Mouse (Mus musculus): Measurements from ENCODE around the gene Spata6.

The Spata6 gene

GRCm38 (mm10) chr4:111719776-111720661 lies at the start of gene Spata6:
Spata6 (plus strand) TSS chr4:111719984.
- DNase-seq, result peak; percentile 2

- DNase-seq, result no peak
Measured at GRCm38 (mm10) chr4:111670566-111671421, 49.0 kb upstream of the Spata6 start.

- no peak for DNase-seq
Measured at GRCm38 (mm10) chr4:111671440-111671839, 48.3 kb upstream of the Spata6 start.

GRCm38 (mm10) chr4:111673904-111674303 lies 45.9 kb upstream of the Spata6 start:
- DNase-seq, result no peak

- no peak for DNase-seq
Measured at GRCm38 (mm10) chr4:111681926-111682325, 37.9 kb upstream of the Spata6 start.

- no peak for DNase-seq
Measured at GRCm38 (mm10) chr4:111682793-111683192, 37.0 kb upstream of the Spata6 start.

- DNase-seq, result no peak
Measured at GRCm38 (mm10) chr4:111683843-111684242, 35.9 kb upstream of the Spata6 start.

GRCm38 (mm10) chr4:111685951-111686350 lies 33.8 kb upstream of the Spata6 start:
- DNase-seq, result no peak

- no peak for DNase-seq
Measured at GRCm38 (mm10) chr4:111686951-111687350, 32.8 kb upstream of the Spata6 start.

- peak; percentile 25 for DNase-seq
Measured at GRCm38 (mm10) chr4:111687613-111688012, 32.2 kb upstream of the Spata6 start.

GRCm38 (mm10) chr4:111691057-111691543 lies 28.7 kb upstream of the Spata6 start:
- DNase-seq, result no peak

- DNase-seq, result no peak
Measured at GRCm38 (mm10) chr4:111701381-111701780, 18.4 kb upstream of the Spata6 start.

GRCm38 (mm10) chr4:111704126-111704525 lies 15.7 kb upstream of the Spata6 start:
- no peak for DNase-seq

- no peak for DNase-seq
Measured at GRCm38 (mm10) chr4:111704975-111705374, 14.8 kb upstream of the Spata6 start.

- no peak for DNase-seq
Measured at GRCm38 (mm10) chr4:111719296-111719695, 488 bp upstream of the Spata6 start.

- no peak for DNase-seq
Measured at GRCm38 (mm10) chr4:111720662-111721003, 849 bp downstream of the Spata6 start.

- DNase-seq, result no peak
Measured at GRCm38 (mm10) chr4:111721121-111721840, 1.5 kb downstream of the Spata6 start.

GRCm38 (mm10) chr4:111737551-111737950 lies 17.8 kb downstream of the Spata6 start:
- DNase-seq, result no peak

GRCm38 (mm10) chr4:111780533-111780932 lies 60.7 kb downstream of the Spata6 start:
- no peak for DNase-seq

- DNase-seq, result no peak
Measured at GRCm38 (mm10) chr4:111799892-111800291, 80.1 kb downstream of the Spata6 start.

GRCm38 (mm10) chr4:111803164-111803563 lies 83.4 kb downstream of the Spata6 start:
- DNase-seq, result no peak

- DNase-seq, result no peak
Measured at GRCm38 (mm10) chr4:111817478-111817877, 97.7 kb downstream of the Spata6 start.

- DNase-seq, result no peak
Measured at GRCm38 (mm10) chr4:111838882-111839281, 119.1 kb downstream of the Spata6 start.

All from cerebellum, adult 11 months (tissue).